Mouse (Mus musculus): ENCODE data around the gene Kin.

The Kin gene

DNA sequence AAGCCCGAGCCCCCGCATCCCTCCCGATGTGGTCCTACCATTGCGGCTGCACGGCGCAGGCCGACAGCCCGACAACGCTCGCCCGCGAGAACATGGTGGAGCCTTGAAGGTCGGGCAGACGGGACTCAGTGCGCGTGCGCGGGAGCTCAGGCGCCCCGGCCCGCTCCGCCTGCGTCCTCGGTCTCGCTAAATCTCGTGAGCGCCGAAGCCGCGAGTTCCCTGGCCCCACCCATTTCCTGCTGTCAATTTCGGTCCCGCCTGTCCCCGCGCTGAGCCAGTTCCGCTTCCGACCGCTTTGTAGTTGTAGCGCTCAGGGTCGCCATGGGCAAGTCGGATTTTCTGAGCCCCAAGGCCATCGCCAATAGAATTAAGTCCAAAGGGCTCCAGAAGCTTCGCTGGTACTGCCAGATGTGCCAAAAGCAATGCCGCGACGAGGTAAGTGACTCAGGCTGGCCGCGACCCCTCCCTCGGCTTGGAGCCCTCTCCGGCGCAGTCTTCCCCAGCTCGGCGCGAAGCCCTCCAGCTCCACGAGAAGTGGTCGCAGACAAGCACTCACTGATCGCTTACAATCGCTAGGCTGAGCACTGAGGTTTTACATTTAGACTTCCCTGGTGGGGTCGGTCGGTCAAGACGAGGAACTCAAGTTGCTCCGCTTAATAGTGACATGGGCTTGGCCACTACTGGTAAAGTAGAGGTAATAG is at the start of gene Kin, which contains the start of gene Atp5c1:
Gene Kin, plus strand, starts transcription at position 284 of the 701 bp plus-strand sequence.
Gene Atp5c1, minus strand, starts transcription at position 201 of the 701 bp plus-strand sequence.
- peak; percentile 93 to 96 for DNase-seq (ENCODE audit: low spot score in 2 of 2)

DNA sequence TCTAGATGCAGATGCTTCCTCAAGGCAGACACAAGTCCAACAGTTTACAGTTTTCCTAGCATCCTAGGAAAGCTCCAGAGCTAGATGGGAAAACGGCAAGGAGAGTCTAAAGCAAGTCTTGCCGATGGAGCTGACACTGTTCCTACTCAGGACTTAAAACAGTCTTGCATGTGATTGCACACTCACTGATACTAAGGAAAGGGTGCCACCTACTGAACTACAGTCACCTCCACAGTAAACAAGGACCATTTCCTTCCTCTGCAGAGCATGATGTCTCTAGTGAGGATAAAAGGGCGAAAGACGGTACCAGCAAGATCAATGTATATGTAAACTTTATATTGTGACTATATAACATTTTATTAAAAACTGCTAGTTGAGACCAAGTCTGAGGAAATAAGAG is 46.7 kb upstream of the Kin start:
- no peak for DNase-seq (ENCODE audit: low spot score in 2 of 2)

DNA sequence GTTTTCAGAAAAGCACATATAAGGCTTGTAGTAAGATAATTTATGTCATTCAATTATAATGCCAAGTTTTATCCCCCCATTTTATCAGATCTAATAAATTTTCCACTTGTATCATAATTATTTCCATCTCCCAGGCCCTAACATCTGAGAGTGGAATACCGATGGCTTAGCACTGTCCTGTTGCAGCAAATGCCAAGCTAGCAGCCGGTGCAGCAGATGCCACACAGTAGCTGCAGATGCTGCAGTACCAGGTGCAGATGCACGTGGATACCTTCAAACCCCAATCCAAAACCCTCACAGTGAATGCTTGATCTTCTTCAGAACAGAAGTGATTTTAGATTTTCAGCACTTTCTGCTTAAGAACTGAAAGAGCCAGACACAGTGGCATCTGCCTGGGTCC is 45.4 kb upstream of the Kin start:
- no peak for DNase-seq (ENCODE audit: low spot score in 2 of 2)

DNA sequence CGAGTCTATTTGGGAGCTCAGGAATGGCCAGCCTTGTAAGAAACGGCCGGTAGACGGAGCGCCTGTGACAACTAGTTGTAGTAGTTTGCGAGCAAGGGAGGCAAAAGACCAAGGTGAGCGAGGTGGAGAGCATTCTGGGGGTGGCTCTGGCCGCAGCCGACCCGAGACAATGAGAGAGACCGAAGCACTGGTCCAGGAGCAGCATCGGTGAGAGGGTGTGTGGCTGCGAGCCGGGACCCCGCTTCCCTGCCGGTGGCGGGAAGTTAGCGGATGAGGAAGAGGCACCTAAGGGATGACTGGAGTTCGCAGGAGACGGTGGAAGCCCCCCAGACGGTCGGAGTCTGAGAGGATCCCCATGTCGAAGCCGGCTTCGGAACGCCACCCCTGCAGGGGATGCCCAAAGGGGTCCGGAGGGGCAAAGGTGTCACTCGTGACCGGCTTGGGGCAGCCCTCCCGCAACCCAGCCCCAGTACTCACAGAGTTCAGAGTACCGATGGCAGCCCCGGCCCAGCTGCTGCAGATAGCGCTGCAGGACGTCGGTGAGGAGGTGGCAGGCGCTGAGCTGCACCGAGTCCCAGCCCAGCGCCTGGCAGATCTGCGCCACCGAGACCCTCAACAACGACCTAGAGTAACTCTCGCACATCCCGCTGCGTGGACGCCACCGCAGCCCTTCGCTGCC is 32.5 kb upstream of the Kin start:
- DNase-seq (ENCODE audit: low spot score in 2 of 2) = peak; percentile 10 to 21

DNA sequence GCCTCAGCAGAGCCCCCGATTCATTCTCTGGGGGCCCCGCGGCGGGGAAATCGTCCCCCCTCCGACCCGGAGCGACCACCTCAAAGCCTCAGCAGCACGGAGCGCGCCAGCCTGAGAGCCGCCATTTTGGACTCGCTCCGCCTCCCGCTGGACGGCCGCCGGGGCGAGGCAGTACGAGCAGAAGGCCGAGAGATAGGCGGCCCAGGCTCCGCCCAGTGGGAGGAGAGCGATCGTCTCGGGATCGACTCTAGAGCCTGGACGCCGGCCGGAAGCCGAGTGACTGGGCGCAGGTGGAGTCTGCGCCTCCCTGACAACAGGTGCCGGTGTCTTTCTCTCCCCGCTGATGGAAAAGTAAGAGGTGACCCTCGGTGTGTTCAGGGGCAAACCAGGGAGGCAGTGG is 31.9 kb upstream of the Kin start, which contains the start of gene Taf3:
Gene Taf3, minus strand, starts transcription at position 136 of the 400 bp plus-strand sequence.
- DNase-seq (ENCODE audit: low spot score in 2 of 2) = peak; percentile 85 to 90

DNA sequence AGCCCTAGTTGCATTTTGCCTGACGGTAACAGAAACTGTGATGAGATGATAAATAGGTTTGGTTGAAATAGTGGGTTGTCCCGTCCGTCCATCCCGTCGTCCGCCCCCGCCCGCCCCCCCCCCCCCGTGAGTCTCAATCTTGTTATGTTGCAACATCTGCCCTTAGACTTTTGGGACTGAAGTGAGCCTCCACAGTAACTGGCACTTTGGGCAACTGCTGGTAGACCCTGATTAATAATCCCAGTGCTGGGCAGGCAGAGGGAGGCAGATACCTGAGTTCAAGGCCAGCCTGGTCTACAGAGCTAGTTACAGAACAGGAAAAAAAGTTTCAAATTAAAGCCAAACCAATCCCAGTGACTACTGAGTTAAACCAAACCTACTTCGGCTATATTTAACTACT is 30.9 kb upstream of the Kin start:
- no peak for DNase-seq (ENCODE audit: low spot score in 2 of 2)

DNA sequence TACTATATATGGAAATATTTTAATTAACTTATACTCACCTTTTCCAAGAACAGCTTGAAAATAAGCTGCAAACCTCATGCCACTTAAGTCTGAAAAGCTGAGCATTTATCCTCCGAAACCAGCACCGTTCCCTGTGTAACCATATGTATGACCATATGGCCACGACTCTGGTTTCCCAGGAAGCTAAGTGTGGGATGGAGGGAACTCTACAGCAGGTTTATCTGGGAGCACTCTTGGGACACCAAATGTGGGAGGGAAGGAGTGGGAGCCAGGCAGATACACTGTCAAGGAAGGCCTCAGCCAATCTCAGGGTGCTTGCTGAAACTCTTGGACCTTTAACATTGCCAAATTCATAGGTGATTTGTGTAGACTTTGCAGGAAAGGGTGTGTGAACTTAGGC is 29.5 kb upstream of the Kin start:
- no peak for DNase-seq (ENCODE audit: low spot score in 2 of 2)

DNA sequence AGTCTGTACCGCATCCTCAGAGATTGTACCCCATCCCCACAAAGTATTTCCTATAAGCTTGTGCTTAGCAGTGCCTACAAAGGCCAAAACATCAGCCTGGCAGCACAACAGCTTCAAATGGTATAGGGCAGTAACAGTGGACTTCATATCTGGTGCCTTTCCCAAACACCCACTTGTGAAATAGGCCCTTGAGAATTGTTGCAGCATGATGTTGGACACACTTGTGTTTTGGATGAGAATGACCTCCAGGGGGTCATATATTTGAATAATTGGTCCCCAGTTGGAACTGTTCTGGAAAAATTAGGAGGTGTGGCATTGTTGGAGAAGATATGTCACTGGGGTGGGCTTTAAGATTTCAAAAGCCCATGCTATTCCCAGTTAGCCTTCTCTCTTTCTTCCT is 28.4 kb upstream of the Kin start:
- DNase-seq (ENCODE audit: low spot score in 2 of 2) = no peak

DNA sequence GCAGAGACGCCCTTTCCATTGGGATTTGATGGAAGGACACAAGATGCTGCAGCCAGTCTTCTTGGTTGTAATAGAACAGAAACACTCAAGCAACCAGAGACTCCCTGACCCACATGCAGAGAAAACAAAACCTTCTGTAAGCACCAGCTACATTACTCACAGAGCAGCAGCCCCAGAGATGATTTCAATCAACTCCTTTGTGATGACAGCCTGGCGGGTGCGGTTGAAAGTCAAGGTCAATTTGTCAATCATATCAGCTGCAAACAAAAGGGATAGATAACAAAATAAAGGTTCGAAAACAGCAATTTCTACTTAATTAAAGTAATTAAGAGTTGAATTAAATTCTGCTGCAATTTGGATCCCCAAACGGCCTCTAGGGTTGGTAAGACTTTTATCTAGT is 21.6 kb upstream of the Kin start:
- DNase-seq (ENCODE audit: low spot score in 2 of 2) = no peak

DNA sequence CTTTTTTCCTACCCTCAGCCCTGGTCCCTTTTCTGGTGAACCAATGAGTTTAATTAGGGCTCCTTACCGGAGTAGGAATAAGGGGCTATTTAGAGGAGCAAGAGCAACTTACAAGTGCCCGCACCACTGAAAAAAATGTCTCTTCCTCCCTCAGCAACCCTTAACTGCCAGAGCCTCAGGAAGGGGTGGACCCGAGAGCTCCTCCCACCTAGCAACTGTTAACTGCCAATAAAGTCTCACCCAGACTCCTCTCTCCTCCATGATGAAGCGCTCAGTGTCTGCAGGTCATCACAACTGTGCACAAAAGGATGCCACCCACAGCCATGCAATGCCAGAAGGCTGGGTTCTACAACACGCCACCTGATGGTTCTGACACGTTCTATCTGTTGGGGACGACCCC is 8.6 kb upstream of the Kin start:
- DNase-seq (ENCODE audit: low spot score in 2 of 2) = no peak

DNA sequence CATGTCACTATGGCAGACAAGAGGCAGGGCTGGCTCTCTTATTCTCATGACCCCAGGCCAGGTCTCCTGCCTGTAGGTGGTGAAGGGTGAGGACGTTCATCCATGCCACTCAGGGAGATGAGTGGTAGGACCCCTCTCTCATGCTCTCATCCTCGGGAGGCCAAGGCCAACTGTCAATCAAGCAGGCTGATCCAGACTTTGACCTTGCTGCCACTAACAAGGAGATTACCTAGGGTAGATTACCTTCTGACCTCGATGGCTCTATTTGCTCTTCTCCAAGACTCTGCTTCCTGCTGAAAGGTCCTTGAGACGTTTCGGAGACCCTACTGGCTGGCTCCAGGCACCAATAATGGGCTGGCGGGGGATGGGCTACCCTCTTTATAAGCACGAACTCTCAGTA is 5.9 kb upstream of the Kin start:
- no peak for DNase-seq (ENCODE audit: low spot score in 2 of 2)

DNA sequence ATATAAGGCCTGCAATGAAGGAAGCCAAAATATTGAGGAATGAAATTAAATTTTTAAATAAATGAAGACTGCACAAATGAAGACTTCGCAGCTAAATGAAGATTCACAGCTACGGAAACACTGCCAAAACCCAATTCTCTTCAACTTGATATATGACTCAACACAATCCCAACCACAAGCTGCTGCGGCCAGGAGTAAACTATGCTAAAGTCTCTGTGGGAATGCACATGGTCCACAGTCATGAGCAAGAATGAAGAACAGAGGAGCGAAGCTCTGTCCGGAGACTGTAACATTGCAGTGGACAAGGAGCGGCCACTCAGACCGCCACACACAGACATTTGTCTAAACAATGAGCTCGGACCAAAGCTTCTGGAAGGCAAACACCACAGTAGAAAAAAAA is 3.7 kb upstream of the Kin start:
- no peak for DNase-seq (ENCODE audit: low spot score in 2 of 2)

DNA sequence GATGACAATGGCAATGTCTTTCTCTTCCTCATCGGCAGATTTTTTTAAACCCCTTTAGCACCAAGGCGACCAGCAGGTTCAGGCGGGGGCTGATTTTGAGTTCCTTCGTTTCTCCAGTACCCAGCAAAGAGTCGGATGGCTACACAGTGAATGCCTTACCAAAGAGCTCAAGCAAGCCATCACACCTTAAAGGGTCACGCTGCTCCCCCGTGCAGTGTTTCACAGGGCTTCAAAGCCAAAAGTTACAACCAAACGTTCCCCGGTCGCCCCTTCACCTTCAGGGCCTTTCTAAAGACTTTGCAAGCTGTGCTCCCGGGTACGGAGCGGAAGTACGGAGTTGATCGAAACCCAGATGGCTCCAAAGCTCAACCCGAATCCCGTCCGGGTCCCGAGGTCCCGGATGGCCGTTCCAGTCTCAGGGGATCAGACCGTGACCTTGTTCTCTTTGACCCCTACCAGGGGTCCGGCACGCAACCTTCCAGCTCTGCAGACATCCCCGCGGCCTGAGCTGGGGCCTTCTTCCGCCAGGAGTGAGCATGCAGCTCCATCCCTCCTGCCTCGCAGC is 566 bp upstream of the Kin start:
- DNase-seq (ENCODE audit: low spot score in 2 of 2) = no peak

DNA sequence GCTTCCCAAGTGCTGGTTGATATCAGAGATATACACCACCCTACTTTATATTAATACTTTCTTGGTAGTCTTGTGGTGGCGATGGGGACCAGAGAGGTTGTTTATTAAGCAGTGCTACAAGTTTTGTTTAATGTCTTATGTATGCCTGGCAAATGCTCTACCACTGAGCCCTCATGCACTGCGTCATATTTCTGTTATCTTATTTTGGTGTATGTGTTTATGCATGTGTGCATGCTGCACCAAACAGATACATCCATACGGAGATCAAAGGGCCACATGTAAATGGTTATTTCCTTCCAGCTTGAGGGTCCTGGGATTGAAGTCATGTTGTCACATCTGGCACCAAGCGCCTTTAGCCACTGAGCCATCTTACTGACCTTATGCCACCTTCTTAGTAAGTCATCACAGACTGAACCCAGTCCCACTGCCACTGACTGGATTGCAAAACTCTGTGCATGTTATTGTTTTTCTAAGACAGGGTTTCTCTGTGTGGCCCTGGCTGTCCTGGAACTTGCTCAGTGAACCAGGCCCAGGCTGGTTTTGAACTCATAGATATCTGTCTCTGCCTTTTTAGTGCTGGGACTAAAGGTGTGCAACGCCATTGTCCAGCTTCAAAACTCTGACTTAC is 1.2 kb downstream of the Kin start:
- DNase-seq (ENCODE audit: low spot score in 2 of 2) = no peak

DNA sequence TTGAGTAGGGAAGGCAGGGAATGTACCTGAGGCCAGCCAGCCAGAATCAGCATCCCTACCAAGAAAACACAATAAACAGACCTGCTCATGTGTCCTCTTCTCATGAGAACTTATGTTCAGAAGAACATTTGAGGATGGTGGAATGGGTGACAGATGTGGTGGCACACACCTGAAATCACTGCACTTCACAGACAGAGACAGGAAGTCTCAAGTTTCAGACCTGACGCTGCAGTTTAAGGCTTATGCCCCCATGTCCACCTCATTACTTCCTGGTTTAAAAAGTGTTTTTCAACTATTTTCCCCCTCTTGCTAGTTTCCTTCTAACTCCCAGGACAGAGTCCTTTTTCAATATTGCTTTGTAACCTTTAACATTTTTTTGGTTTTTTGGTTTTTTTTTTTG is 2.3 kb downstream of the Kin start:
- DNase-seq (ENCODE audit: low spot score in 2 of 2) = no peak

DNA sequence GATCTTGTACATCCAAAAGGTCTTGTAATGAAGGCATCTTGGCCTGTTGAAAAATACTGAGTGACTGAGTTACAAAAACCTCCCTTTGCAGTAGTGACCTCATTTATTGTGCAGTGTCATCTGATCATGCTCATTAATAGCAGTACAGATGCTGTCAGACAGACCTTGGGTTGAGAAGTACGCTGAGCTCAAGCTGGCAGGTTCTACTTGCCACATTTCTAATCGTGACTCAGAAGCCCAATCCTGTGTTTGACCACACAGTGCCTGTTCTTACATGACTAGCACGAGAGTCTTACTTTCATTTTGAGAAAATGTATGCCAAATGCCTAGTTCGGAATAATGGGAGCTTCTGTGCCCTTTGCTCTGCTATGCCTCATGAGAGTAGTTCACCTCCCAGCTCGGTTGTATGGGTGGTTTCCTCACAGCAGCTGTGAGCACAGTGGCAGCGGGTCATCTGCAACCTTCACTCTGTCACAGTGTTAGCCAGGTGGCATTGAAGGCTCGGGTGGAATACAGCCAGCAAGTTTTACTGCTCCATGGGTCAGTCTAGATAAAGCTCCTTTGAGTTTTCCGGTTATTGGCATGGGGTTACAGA is 7.0 kb downstream of the Kin start:
- no peak for DNase-seq (ENCODE audit: low spot score in 2 of 2)

DNA sequence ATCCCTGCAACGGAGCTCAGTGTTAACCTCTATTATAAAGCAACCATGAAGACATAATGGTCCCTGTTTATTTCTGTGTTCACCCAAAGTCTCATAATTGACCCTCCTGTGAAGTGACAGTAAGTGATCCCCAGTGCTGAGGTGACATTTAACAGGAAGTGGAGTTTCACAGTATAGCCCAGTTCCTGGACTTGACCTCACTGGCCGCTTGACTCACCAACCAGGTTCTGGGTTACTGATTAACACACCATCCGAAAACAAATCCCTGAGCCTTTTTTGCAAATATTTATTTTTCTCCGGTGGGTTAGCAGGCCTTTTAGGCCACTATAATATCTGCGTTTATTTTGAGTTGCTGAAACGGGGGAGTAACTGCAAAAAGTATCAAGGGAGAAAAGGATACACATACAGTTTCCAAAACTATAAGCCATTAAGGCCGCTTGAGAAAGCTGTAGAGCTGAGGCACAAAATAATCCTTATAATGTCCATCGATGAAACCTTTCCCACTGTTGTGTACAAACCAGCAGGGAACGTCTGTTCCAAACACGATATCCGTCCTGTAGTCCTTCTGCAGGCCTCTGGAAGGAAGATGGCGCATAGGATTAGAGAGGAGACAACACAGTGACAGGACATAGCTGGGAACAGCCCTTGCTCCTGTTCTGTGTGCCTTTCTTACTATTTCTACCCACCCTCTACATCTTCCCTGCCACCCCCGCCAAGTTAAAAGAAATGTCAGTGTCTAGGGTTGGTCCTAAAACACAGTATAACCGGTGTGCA is 14.1 kb downstream of the Kin start:
- DNase-seq (ENCODE audit: low spot score in 2 of 2) = no peak

DNA sequence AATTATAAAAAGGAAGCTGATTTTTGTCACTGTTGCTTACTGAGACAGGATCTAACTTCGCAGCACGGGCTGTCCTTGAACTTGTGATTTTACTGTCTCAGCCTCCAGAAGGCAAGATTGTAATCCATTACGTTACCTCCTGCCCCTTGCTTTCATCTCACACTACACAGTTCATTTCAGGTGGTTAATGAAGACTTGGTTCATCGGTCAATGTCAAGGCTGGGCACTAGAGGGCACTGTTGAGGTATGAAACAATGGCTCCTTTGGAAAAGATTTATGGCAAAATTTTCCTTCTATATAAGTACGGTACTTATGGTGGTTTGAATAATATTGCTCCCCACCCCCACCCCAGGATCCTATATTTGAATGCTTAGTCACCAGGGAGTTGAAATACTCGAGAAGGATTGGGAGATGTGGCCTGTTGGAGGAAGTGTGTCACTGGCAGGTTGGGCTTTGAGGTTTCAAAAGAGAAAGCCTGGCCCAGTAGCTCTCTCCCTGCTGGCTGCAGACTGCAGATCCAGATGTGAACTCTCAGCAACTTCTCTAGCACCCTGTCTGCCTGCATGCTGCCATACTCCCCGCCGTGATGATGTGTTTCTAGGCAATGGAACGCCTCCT is 18.3 kb downstream of the Kin start:
- peak in 1 of 2 experiments; percentile 24 for DNase-seq (ENCODE audit: low spot score in 2 of 2)

DNA sequence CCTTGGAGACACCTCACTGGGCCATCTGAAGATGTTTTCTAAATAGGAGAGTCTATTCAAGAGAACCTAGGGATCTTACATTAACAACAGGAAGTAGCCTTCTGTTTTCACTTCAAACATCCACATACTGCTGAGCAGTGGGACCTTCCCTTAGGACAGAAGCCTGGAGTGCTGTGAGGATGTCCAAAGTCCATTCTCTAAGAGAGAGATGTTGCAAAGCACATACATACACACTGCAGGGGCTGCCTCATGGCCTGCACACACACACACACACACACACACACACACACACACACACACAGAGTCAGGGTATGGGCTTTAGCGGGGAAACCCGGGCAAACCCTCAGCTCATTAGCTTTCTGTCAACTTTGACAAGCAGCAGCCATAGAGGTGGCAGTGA is 20.1 kb downstream of the Kin start:
- DNase-seq (ENCODE audit: low spot score in 2 of 2) = no peak

DNA sequence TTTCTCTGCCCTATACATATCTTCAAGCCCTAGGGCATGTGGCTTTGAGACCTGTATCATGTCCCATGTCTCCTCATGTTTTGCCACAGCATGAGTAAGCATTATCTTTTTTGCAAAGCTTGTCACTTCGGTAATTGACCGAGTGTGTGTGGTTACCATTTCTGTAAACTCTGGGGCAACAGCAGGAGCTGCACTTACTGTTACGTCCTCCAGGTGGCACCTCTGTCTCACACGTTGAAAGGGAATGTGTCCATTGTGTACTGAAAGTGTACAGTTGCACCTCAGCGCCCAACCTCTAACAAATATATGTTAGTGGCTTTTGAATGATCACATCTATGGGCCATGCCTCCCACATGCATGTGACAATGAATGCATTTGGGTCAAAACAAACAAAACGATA is 20.8 kb downstream of the Kin start:
- peak in 1 of 2 experiments; percentile 21 for DNase-seq (ENCODE audit: low spot score in 2 of 2)

All from spleen, postnatal 14 days (tissue).